Mouse (Mus musculus) bone marrow macrophage, adult 2 months (primary cell): ENCODE measurements around the gene Lyrm2. TPM values are rescaled to one million over a fixed set of nuclear protein-coding genes. Genes with fewer than 3 reads are reported as not detected.

ENCODE experiments used
- H3K27ac ChIP-seq: 2 replicates; pipeline ENCODE4 v1.5.1; 2012; ENCODE audit warnings: low read depth, low read length; ENCODE audit not compliant: insufficient read depth
- H3K4me1 ChIP-seq: 2 replicates; pipeline ENCODE4 v1.6.1; 2012; ENCODE audit warnings: low read length; ENCODE audit not compliant: control insufficient read depth, insufficient read depth
- H3K4me3 ChIP-seq: 2 replicates; pipeline ENCODE4 v1.5.1; 2012; ENCODE audit warnings: mild to moderate bottlenecking, low read length, moderate library complexity; ENCODE audit not compliant: insufficient read depth
- CTCF ChIP-seq: IDR thresholded peaks from 2 replicates; pipeline ENCODE4 v1.5.1; 2012; ENCODE audit warnings: low read depth, mild to moderate bottlenecking, low read length, moderate library complexity
- POLR2A ChIP-seq: IDR thresholded peaks from 2 replicates; pipeline ENCODE4 v1.6.1; 2012; ENCODE audit warnings: mild to moderate bottlenecking, low read depth, low read length, borderline replicate concordance
- polyA plus RNA-seq: library from polyadenylated mRNA; stranded (reverse); fragments of >200 nt; gene quantifications from 2 replicates; pipeline ENCODE4 v1.2.4, GENCODE M21; 2012; ENCODE audit not compliant: missing spikeins, insufficient read depth, insufficient read length

Lyrm2 gene
- 29.2 and 33.0 TPM in 2 replicates for polyA plus RNA-seq

DNA sequence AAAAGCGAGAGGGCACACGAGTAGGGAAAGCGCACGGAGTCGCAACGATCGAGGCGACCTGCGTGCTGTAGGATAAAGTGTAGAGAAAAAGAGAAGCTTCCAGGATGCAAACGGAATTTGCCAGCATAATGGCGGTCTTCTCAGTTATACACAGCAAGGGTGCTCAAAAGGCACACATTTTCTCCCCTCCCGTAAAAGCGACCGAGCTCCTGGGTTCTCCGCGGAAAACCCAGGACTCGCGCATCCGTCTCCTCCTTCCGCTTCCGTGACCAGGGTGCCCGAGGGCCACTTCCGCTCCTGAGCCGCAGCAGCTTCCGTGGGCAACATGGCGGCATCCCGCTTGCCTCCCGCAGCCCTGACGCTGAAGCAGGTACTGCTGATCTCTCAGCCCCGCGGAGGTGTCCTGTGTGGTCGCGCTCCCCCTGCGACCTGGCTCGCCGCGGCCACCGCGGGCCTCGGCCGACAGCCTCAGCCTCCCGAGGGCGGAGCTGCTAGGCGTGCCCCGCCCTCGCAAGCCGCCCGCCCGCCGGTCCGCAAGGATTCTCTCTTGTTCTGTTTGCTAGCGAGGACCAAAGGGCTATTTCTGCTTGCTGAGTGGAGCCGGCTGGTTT is at the start of gene Lyrm2:
Gene Lyrm2 (plus strand): TSS at position 288 of the 611 bp plus-strand sequence.
- TF ChIP-seq CTCF, result no peak
- no peak for TF ChIP-seq POLR2A
- peak within 1 kb of the TSS; percentile 84 for H3K27ac ChIP-seq
- peaks cover 10% of the 10 kb centered on the region for H3K4me1 ChIP-seq
- peak within 1 kb of the TSS; percentile 87 for H3K4me3 ChIP-seq

DNA sequence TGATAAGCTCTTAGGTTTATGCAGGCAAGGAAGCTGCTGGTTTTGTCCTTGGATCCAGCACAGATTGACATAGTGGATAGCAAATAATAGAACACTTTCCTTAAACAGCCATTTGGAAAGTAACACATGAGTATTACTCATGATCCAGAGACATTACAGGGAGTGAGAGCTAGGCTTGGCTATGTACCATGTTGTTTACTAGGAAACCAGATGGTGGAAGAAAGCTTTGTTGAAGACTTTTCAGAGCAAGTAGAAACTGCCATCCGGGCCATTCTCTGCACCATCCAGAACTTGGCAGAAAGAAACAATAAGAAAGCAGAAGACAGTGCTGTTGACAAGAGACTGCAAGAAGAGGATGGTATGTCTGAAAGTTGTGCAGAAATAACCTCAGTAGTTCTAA is 49.3 kb upstream of the Lyrm2 start:
- no peaks in the 10 kb centered on the region for H3K4me1 ChIP-seq
- no peak for TF ChIP-seq POLR2A
- TF ChIP-seq CTCF, result no peak
- no peak overlapping the region for H3K27ac ChIP-seq
- H3K4me3 ChIP-seq, result no peak overlapping the region

- no peak for TF ChIP-seq CTCF
- TF ChIP-seq POLR2A, result no peak
- H3K27ac ChIP-seq, result no peak overlapping the region
- no peaks in the 10 kb centered on the region for H3K4me1 ChIP-seq
- no peak overlapping the region for H3K4me3 ChIP-seq
Observed at GRCm38 (mm10) chr4:32757430-32757829, 42.6 kb upstream of the Lyrm2 start.

DNA sequence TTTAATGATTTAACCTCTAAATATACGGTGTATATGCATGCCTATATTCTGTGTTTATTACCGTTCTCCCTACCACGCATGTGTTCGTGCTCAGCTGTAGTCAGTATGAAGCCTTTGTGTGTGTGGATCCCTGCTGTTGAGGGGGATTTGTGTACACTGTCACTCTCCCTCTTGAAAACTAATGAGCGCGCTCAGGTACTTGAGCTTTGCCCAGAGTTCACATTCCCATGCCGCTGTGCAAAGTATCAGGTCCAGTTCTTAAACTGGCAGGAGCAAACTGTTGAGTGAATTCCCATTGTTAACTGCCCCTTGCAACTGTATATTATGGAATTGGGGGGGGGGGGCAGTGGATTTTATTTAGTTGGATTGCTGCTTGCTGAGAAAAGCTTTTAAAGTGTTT is 32.6 kb upstream of the Lyrm2 start:
- H3K27ac ChIP-seq, result no peak overlapping the region
- H3K4me3 ChIP-seq, result no peak overlapping the region
- peaks cover 7% of the 10 kb centered on the region for H3K4me1 ChIP-seq
- TF ChIP-seq POLR2A (no peak), CTCF (no peak)

DNA sequence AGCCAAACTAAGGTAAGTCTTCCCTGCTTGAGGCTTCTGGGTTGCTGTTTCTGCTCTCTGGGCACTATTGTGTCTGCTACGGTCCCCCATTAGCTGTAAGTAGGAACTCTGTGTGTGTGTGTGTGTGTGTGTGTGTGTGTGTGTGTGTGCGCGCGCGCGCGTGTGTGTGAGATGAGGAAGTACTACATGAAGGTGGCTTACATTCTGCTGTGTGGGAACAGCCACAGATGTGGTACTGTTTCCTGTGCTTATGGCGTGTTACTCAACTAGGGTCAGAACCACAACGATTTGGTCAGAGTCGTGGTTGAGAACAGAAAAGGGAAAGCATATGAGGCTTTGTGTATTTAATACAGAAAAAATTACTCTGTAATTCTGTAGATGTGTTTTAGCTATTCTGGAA is 32.0 kb upstream of the Lyrm2 start:
- Histone ChIP-seq H3K4me1 (peaks cover 10% of the 10 kb centered on the region), H3K27ac (no peak overlapping the region), H3K4me3 (no peak overlapping the region)
- TF ChIP-seq POLR2A (no peak), CTCF (no peak)

GRCm38 (mm10) chr4:32770284-32770810 is 29.7 kb upstream of the Lyrm2 start:
- Histone ChIP-seq H3K4me3 (no peak overlapping the region), H3K27ac (no peak overlapping the region), H3K4me1 (peaks cover 12% of the 10 kb centered on the region)
- no peak for TF ChIP-seq POLR2A
- no peak for TF ChIP-seq CTCF

DNA sequence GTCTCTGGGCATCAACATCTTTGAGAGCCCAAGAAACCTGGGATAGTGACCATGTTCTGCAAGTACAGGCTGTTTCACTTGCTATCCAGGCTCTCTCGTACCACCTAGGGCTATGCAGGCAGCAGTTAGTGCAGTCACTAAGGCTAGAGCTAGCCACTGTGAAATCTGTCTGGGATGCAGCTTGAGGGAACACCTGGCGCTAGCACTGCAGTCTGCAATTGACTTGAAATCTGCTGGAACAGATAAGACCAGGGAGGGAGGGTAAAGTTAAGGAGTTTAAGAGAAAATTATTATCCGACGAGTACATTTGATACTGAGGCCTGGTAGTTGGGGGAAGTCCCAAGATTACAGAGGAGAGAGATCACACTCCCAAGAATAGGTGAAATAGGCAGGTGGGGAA is 20.1 kb upstream of the Lyrm2 start:
- TF ChIP-seq POLR2A (no peak), CTCF (no peak)
- Histone ChIP-seq H3K27ac (no peak overlapping the region), H3K4me1 (no peaks in the 10 kb centered on the region), H3K4me3 (no peak overlapping the region)

GRCm38 (mm10) chr4:32787110-32787509 is 12.9 kb upstream of the Lyrm2 start:
- Histone ChIP-seq H3K4me3 (no peak overlapping the region), H3K4me1 (no peaks in the 10 kb centered on the region; the same call in 1 of the 2 replicates), H3K27ac (no peak overlapping the region)
- no peak for TF ChIP-seq CTCF
- no peak for TF ChIP-seq POLR2A

DNA sequence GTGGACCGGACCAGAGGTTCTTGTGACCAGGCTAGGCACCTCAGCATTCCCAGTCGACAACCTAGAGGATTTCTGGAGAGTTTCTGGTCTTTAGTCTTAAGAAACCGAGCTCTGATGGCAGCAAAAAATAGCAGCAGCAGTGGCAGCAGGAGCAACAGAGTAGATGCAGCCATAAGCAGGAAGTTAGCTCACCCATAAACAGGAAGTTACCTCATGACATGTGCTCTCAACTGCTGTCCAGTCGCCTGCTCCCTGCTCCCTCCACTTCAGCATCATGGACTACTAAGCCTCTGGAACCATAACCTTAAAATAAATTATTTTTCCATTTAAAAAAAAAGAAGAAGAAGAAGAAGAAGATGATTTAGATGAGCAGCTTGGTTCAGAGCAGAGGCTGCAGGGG is 11.0 kb upstream of the Lyrm2 start:
- no peak overlapping the region for H3K4me3 ChIP-seq
- H3K4me1 ChIP-seq, result no peaks in the 10 kb centered on the region; the same call in 1 of the 2 replicates
- TF ChIP-seq CTCF, result no peak
- TF ChIP-seq POLR2A, result no peak
- no peak overlapping the region for H3K27ac ChIP-seq

GRCm38 (mm10) chr4:32798976-32799375 is 1.1 kb upstream of the Lyrm2 start:
- Histone ChIP-seq H3K4me1 (peaks cover 10% of the 10 kb centered on the region), H3K27ac (no peak overlapping the region), H3K4me3 (no peak overlapping the region)
- TF ChIP-seq POLR2A, result no peak
- no peak for TF ChIP-seq CTCF
